Mouse (Mus musculus) kidney, postnatal 0 days (tissue): ENCODE results near the gene Dhx9. TPM values are rescaled to one million over a fixed set of nuclear protein-coding genes. Genes with fewer than 3 reads are reported as not detected.

Source experiments
- ATAC-seq: fragments of 200-750 bp; cut with Nextera tagmentation; replicated peaks from 2 replicates; pipeline ENCODE4 v1.8.0; 2017; ENCODE audit warnings: low read depth, moderate number of reproducible peaks, moderate TSS enrichment, moderate library complexity; ENCODE audit not compliant: low FRiP score
- DNase-seq: peaks from one replicate; pipeline ENCODE4 v3.0.0-alpha.2; 2016; ENCODE audit warnings: low spot score
- H3K27ac ChIP-seq: fragments of 300-500 bp; sonication (generic); 2 replicates; pipeline ENCODE4 v1.5.1; 2014; ENCODE audit warnings: mild to moderate bottlenecking
- H3K27me3 ChIP-seq: fragments of 300-500 bp; sonication (generic); 2 replicates; pipeline ENCODE4 v1.6.1; 2014; ENCODE audit warnings: low read length, mixed read lengths; ENCODE audit not compliant: insufficient read depth
- H3K36me3 ChIP-seq: fragments of 300-500 bp; sonication (generic); 2 replicates; pipeline ENCODE4 v1.6.1; 2014; ENCODE audit warnings: low read length, mixed read lengths; ENCODE audit not compliant: insufficient read depth
- H3K4me1 ChIP-seq: fragments of 300-500 bp; sonication (generic); replicated peaks from 2 replicates; pipeline ENCODE4 v1.6.1; 2014; ENCODE audit warnings: antibody characterized with exemption, low read length, mixed read lengths; ENCODE audit not compliant: insufficient read depth
- H3K4me2 ChIP-seq: fragments of 300-500 bp; sonication (generic); 2 replicates; pipeline ENCODE4 v1.6.1; 2014; ENCODE audit warnings: mild to moderate bottlenecking, low read length, moderate library complexity, mixed read lengths
- H3K4me3 ChIP-seq: fragments of 300-500 bp; sonication (generic); replicated peaks from 2 replicates; pipeline ENCODE4 v1.5.1; 2014; ENCODE audit warnings: low read depth, low read length
- H3K9ac ChIP-seq: fragments of 300-500 bp; sonication (generic); 2 replicates; pipeline ENCODE4 v1.6.1; 2014; ENCODE audit warnings: low read depth, low read length
- H3K9me3 ChIP-seq: fragments of 300-500 bp; sonication (generic); replicated peaks from 2 replicates; pipeline ENCODE4 v1.6.1; 2016; ENCODE audit warnings: low read length, inconsistent platforms, mixed read lengths
- CTCF ChIP-seq: IDR thresholded peaks from 2 replicates; pipeline ENCODE4 v1.5.1; 2016; ENCODE audit warnings: antibody characterized with exemption, low read depth, mild to moderate bottlenecking, moderate library complexity
- WGBS: fragments of 180-500 bp; shearing (Covaris S2); extraction: QIAGEN DNeasy Blood & Tissue Kit; methylation state at CpG from one replicate; pipeline ENCODE4 v1.1.7; 2014; 5-methylcytosine and 5-hydroxymethylcytosine counted together
- polyA plus RNA-seq: library from polyadenylated mRNA; unstranded; fragments of >200 nt; fragmentation: Nextera tagmentation; extraction: Ambion mirVana; gene quantifications from 2 replicates; pipeline ENCODE4 v1.2.1, GENCODE M21; 2015

Gene Dhx9
- polyA plus RNA-seq, 1 experiment from 2014 or later: 26.0 TPM

DNA sequence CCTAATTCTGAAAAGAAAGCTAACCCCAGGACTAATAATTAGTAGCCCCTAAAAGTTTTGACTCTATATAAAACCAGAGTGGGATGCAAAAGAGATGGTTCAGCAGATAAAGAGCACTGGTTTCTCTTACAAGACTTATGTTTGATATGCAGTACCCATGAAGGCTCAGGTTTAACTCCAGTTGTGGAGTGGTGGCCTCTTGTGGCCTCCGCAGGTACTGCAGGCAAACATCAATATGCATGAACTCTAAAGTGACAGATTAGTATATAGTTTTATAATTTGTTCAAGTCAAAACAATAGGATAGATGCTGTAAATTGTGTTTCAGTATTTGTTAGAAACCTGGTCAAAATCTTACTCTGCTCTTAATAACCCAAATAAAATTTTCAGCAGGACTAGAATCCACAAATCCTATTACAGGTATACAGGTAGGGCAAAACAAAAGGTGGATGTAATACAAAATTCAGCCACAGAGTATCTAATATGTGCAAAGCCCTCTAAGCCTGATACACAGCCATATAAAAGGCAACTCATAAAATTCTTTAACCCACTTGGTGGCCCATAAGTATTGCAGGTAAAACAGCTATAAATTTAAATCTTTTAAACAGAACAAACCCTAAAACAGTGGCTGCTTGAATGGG lies 7.0 kb downstream of the Dhx9 start:
- ATAC-seq (peak; percentile 65; the same call in 1 of the 2 replicates), DNase-seq (peak; percentile 78)
- peaks cover 46% of the 10 kb centered on the region for H3K36me3 ChIP-seq
- H3K27ac ChIP-seq: no peak overlapping the region
- peaks cover 7% of the 10 kb centered on the region; the same call in 1 of the 2 replicates for H3K4me1 ChIP-seq
- no peaks in the 10 kb centered on the region for H3K9me3 ChIP-seq
- no peaks in the 10 kb centered on the region for H3K27me3 ChIP-seq
- peak; percentile 91 for TF ChIP-seq CTCF
- H3K4me2 ChIP-seq: no peak overlapping the region
- no peak overlapping the region for H3K4me3 ChIP-seq
- H3K9ac ChIP-seq: no peak overlapping the region
- WGBS: 43% methylated on average over 1 of the region's 1 CpGs

GRCm38 (mm10) chr1:153479296-153479695 lies 8.2 kb downstream of the Dhx9 start:
- no peaks in the 10 kb centered on the region for H3K27me3 ChIP-seq
- no peak for TF ChIP-seq CTCF
- H3K4me1 ChIP-seq: peaks cover 3% of the 10 kb centered on the region; the same call in 1 of the 2 replicates
- H3K9me3 ChIP-seq: no peaks in the 10 kb centered on the region
- H3K4me2 ChIP-seq: no peak overlapping the region
- no peak overlapping the region for H3K4me3 ChIP-seq
- no peak for DNase-seq
- H3K27ac ChIP-seq: no peak overlapping the region
- no peak overlapping the region for H3K9ac ChIP-seq
- WGBS: 56% methylated on average over 1 of the region's 1 CpGs
- H3K36me3 ChIP-seq: peaks cover 52% of the 10 kb centered on the region
- no peak for ATAC-seq

GRCm38 (mm10) chr1:153461796-153462195 lies 25.7 kb downstream of the Dhx9 start:
- no peaks in the 10 kb centered on the region for H3K4me1 ChIP-seq
- ATAC-seq (no peak), DNase-seq (no peak)
- no peak overlapping the region for H3K9ac ChIP-seq
- H3K27me3 ChIP-seq: no peaks in the 10 kb centered on the region
- H3K9me3 ChIP-seq: no peaks in the 10 kb centered on the region
- no peak overlapping the region for H3K4me2 ChIP-seq
- WGBS: 76% methylated on average over 1 of the region's 1 CpGs
- no peak overlapping the region for H3K4me3 ChIP-seq
- no peak overlapping the region for H3K27ac ChIP-seq
- H3K36me3 ChIP-seq: peaks cover 49% of the 10 kb centered on the region
- no peak for TF ChIP-seq CTCF

GRCm38 (mm10) chr1:153456137-153456536 lies 31.3 kb downstream of the Dhx9 start:
- TF ChIP-seq CTCF: no peak
- no peaks in the 10 kb centered on the region for H3K9me3 ChIP-seq
- H3K9ac ChIP-seq: no peak overlapping the region
- ATAC-seq (0 out of 2 replicates have a peak, but pooled peaks have one; percentile 41), DNase-seq (no peak)
- no peak overlapping the region for H3K4me2 ChIP-seq
- 77% methylated on average over 5 of the region's 5 CpGs for WGBS
- no peak overlapping the region for H3K27ac ChIP-seq
- no peak overlapping the region for H3K4me3 ChIP-seq
- H3K27me3 ChIP-seq: no peaks in the 10 kb centered on the region
- H3K4me1 ChIP-seq: no peaks in the 10 kb centered on the region
- H3K36me3 ChIP-seq: peaks cover 42% of the 10 kb centered on the region

DNA sequence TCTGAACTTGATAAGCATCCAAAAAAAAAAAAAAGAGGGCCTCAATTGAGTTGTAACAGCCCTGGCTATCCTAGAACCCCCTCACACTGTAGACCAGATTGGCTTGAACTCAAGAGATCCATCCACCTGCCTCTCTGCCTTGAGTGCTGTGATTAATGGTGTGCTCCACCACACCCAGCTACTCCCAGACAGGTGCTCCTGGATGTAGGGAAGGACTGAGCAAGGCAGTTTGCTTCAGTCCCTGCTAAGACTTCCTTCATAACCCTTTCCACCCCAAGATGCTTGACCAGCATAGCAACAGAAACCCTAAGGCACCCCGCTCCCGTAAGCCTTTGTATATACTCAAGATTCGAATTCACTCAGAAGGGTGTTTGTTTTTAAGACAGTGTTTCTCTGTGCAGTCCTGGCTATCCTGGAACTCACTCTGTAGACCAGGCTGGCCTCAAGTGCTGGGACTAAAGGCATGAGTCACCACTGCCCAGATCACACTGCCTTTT lies 34.3 kb downstream of the Dhx9 start:
- no peak for TF ChIP-seq CTCF
- H3K27me3 ChIP-seq: no peaks in the 10 kb centered on the region
- no peaks in the 10 kb centered on the region for H3K9me3 ChIP-seq
- H3K4me1 ChIP-seq: no peaks in the 10 kb centered on the region
- WGBS: 95% methylated on average over 3 of the region's 3 CpGs
- peaks cover 24% of the 10 kb centered on the region for H3K36me3 ChIP-seq
- DNase-seq: no peak
- ATAC-seq: no peak
- H3K9ac ChIP-seq: no peak overlapping the region
- no peak overlapping the region for H3K4me3 ChIP-seq
- no peak overlapping the region for H3K4me2 ChIP-seq
- H3K27ac ChIP-seq: no peak overlapping the region

- no peak overlapping the region for H3K9ac ChIP-seq
- WGBS: 70% methylated on average over 10 of the region's 10 CpGs
- no peak overlapping the region for H3K27ac ChIP-seq
- no peak overlapping the region for H3K4me2 ChIP-seq
- no peaks in the 10 kb centered on the region for H3K4me1 ChIP-seq
- ATAC-seq (no peak), DNase-seq (peak; percentile 42)
- no peaks in the 10 kb centered on the region for H3K27me3 ChIP-seq
- H3K9me3 ChIP-seq: no peaks in the 10 kb centered on the region
- H3K36me3 ChIP-seq: peaks cover 15% of the 10 kb centered on the region; the same call in 1 of the 2 replicates
- peak; percentile 64 for TF ChIP-seq CTCF
- H3K4me3 ChIP-seq: no peak overlapping the region
Measured at GRCm38 (mm10) chr1:153451237-153452154, 36.0 kb downstream of the Dhx9 start.
